Mouse (Mus musculus) layer of hippocampus, adult 2 months (tissue): ENCODE measurements around the gene Tmco5. TPM values are rescaled to one million over a fixed set of nuclear protein-coding genes. Genes with fewer than 3 reads are reported as not detected.

Experiments
- DNase-seq, 2 experiments: peaks; one replicate each; pipeline ENCODE4 v3.0.0; 2022; ENCODE audit warnings: low spot score in 2 of 2
- H3K27ac ChIP-seq: fragments of 200-600 bp; 2 replicates; pipeline ENCODE4 v1.8.1; 2022
- H3K4me3 ChIP-seq: fragments of 200-600 bp; 2 replicates; pipeline ENCODE4 v1.8.1; 2022; ENCODE audit warnings: mild to moderate bottlenecking
- CTCF ChIP-seq: fragments of 200-600 bp; conservative IDR thresholded peaks from 2 replicates; pipeline ENCODE4 v1.8.1; 2022; ENCODE audit warnings: antibody characterized with exemption, mild to moderate bottlenecking, moderate library complexity
- total RNA-seq, 2 experiments: library from RNA; stranded (reverse); gene quantifications; 2 replicates each; pipeline ENCODE4 v1.2.3; 2021

The Tmco5 gene
- total RNA-seq, 2 experiments from 2014 or later: 1.5 to 2.3 TPM

- TF ChIP-seq CTCF: no peak
- no peak overlapping the region for H3K4me3 ChIP-seq
- DNase-seq: no peak
- no peak overlapping the region for H3K27ac ChIP-seq
Measured at GRCm38 (mm10) chr2:116934776-116935175, 56.3 kb downstream of the Tmco5 start.

- no peak for TF ChIP-seq CTCF
- no peak for DNase-seq
- no peak overlapping the region for H3K27ac ChIP-seq
- no peak overlapping the region for H3K4me3 ChIP-seq
Measured at GRCm38 (mm10) chr2:116936371-116936770, 57.9 kb downstream of the Tmco5 start.

GRCm38 (mm10) chr2:116937166-116937565, 58.7 kb downstream of the Tmco5 start:
- Histone ChIP-seq H3K4me3 (no peak overlapping the region), H3K27ac (no peak overlapping the region)
- DNase-seq: no peak
- TF ChIP-seq CTCF: no peak

GRCm38 (mm10) chr2:116941816-116942215, 63.3 kb downstream of the Tmco5 start:
- Histone ChIP-seq H3K27ac (no peak overlapping the region), H3K4me3 (no peak overlapping the region)
- no peak for TF ChIP-seq CTCF
- DNase-seq: no peak

Other genes starting within 250 kb of the Tmco5 start
- 10 to 100 TPM; 97.0 to 97.4 TPM for gene Spred1, start 242.7 kb downstream of the Tmco5 start, total RNA-seq